Mouse (Mus musculus): ENCODE results near the gene Sept9.

The Sept9 gene

DNA sequence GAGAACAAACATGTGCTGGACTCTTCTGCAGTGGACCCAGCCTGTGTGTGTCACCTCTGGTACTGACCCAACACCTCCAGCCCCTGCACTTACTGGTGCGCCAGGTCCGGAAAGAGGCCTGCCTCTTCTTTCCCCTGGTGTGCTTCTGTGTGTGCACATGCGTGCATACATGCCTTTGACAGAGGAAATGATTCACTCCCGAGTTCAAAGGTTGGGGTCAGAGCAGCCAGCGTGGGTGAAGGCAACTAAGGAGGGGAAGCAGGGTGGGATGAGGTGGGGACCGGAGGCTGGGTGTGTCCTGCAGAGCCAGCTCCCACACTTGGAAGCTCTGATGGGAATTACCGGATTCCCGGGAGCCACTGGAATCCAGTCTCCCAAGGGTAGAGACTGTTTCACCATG is 46.8 kb downstream of the Sept9 start:
- no peak for DNase-seq (ENCODE audit: low spot score)

DNA sequence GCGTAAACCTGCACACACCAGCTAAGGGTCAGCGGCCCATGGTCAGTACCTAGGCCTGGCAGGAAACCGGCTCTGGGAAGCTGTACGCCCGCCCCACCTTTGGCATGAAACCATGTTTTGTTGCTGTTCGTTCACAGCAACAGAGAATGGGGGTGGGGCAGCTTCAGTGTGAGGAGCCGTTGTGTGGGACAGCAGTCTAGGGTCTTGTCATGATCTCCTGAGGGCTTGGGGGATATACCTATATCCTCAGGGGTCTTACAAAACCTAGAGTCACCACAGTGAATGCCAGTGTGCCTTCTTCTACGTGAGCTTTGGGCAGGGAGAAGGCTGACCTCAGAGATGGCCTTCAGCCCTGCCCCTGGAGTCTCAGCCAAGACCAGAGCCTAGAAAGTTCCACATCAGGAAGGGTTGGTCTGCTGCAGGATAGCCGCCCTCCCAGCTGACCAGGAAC is 47.5 kb downstream of the Sept9 start:
- DNase-seq (ENCODE audit: low spot score) = no peak

GRCm38 (mm10) chr11:117247541-117247940 is 48.1 kb downstream of the Sept9 start:
- DNase-seq (ENCODE audit: low spot score) = no peak

GRCm38 (mm10) chr11:117248734-117249248 is 49.3 kb downstream of the Sept9 start:
- no peak for DNase-seq (ENCODE audit: low spot score)

DNA sequence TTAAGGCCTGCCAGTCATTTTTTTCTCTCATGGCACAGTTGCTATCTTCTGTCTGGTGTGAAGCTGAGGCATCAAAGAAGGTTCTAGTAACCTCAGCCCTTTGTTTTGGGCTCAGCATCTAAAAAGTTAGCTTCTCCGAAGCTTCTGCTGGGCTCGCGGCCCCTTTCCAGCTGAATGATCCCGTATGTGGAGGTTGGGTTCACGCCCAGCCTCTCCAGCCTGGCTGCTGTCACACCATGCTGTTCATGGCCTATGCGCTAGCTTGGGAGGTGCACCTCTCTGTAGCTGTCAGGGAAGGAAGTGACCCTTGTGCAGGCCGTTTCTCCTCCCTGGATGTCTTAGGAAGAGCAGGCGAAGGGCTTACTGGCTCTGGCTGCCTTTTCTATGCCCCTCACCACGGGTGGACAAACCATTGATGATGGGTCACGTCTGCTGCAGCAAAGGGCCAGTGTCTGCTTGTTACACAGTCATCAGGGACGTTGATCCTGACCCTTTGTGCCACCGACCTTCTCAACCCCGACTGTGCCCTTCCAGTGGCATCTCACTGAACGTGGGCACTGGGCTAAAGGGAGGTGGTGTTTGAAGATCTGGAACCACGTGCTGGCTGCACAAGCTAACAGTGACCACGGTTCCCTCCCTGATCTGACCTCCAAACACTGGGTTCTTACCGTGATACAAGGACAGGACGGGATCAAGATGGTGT is 50.0 kb downstream of the Sept9 start:
- DNase-seq (ENCODE audit: low spot score) = no peak

DNA sequence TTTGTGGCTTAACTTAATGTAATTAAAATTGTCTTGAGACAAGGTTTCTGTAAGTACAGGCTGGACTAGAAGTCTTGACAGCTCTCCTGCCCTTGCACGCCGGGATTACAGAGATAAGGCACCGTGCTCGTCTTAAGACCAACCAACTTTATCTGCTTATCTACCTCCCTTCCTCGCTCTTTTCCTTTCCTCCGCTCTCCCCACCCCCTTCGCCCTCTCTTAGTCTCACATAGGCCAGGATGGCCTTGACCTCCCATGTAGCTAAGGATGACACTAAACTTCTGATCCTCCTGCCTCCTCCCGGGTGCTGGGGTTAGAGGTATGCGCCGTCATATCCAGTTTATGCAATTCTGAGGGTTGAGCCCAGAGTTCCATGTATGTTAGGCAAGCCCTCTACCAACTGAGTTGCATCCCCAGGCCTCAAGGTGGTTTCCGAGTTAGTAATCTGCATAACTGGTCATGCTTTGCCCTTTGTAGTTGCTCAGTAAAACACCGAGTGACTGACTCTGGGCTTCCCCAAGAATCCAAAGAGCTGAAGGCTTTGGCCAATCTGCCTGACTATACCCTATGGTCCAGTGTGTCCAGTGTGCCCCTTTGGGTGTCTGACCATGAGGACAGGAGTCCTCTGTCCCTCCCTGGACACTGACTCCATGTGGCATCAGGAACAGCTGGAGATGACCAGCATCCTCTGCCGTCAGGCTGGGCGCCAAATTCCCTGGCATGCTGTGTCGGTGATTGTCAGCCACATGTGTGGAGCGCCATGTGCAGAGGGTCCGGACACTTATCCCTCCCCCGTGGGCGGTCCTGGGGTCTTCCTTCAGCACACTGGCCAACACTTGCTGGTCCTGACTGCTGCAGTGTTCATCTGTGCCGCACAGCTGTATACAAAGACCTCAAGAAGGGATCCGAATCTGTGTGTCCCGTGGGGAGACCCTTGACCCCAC is 50.8 kb downstream of the Sept9 start:
- DNase-seq (ENCODE audit: low spot score) = no peak

DNA sequence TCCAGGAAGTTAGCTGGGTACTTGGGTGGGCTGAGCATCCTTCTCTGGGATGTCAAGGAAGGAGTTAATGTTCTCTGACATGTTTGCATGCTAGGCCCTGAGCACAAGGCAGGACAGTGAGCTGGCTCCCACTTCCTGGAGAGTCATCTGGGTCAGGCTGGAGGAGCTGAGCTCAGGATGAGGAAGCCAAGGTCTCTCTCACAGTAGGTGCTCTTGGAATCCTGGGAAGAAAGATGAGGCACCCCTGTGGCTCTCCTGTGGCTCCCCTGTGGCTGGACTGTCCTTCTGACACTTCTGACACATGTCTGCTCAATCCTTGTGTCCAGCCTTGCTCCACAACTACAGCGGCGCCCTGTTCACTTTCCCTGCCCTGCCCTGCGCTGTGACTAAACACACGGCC is 52.3 kb downstream of the Sept9 start:
- no peak for DNase-seq (ENCODE audit: low spot score)

DNA sequence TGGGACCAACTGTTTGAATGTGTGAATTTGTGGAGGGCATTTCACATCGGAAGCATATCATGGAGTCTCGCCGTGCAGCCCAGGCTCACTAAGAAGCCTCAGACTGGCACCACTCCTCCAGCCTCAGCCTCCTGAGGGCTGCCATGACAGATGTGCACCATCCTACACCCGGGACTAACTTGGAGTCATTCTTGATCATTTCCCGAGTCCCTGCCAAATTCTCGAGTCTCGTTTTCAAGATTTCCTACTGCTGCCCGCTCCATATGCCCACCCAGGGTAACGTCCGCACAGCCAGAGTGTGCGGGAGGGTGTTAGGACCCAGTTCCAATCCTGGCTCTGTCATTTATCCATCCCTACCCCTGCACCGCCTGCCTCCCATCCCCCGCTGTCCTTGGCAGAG is 53.4 kb downstream of the Sept9 start:
- no peak for DNase-seq (ENCODE audit: low spot score)

GRCm38 (mm10) chr11:117254161-117255107 is 55.0 kb downstream of the Sept9 start:
- no peak for DNase-seq (ENCODE audit: low spot score)

- DNase-seq (ENCODE audit: low spot score) = no peak
Observed at GRCm38 (mm10) chr11:117255108-117255489, 55.6 kb downstream of the Sept9 start.

GRCm38 (mm10) chr11:117256088-117256487 is 56.6 kb downstream of the Sept9 start:
- no peak for DNase-seq (ENCODE audit: low spot score)

DNA sequence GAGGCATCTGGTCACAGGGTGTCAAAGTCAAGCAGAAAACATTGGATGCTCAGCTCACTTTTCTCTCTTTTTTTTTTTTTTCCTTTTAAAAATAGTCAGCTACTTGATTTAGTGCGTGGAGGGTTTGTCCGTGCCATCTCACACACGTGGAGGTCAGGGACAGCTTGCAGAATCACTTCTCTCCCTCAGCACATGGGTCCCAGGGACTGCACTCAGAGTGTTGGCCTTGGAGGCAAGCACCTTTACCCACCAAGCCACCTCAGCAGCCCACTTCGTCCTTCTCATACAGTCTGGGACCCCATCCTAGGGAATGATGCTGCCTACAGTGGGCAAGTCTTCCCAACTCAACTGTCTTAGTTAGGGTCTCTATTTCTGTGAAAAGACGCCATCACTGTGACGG is 57.4 kb downstream of the Sept9 start:
- DNase-seq (ENCODE audit: low spot score) = no peak

DNA sequence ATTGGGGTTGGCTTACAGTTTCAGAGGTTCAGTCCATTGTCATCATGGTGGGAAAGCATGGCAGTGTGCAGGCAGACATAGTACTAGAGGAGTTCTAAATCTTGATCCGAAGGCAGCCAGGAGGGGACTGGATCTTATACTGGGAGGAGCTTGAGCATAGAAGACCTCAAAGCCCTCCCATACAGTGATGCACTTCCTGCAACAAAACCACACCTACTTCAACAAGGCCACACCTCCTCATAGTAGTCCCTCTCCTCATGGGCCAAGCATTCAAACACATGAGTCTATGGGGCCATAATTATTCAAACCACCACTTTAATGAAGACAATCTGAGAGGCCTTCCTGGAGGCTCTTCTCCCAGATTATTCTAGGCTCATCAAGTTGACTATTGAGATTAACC is 57.8 kb downstream of the Sept9 start:
- no peak for DNase-seq (ENCODE audit: low spot score)

GRCm38 (mm10) chr11:117257842-117258241 is 58.4 kb downstream of the Sept9 start:
- no peak for DNase-seq (ENCODE audit: low spot score)

DNA sequence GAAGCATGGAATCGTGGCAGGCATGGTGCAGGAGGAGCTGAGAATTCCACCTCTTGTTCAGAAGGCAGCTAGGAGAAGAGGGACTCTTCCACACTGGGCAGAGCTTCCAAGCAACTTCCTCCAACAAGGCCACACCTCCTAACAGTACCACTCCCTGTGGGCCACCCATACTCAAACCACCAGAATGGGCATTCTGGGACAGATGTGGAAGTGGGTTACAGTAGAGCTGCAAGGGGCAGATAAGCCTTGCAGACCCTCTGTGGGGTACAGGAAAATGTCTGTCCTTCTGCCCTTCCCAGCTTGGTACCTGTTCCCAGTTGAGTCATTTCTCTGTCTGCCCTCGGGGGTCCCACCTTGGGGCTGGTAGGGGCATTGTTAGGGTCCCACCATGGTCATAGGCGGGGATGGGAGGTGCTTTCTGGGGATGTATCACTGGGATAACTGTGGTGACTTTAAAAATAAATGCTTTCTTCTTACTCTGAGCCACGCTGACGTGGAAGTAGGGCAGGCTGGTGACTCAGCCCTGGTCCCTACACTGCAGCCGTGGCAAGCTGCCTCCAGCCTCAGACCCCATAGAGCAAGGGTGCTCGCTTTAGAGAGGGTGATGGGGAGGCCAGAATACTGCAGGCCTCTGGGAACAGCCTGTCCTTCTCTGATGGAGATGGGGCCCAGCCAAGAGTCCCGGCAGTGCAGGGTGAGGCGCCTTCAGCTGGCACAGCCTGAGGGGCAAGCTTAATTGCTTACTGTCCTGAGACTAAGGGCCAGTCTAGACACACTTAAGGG is 59.9 kb downstream of the Sept9 start:
- DNase-seq (ENCODE audit: low spot score) = no peak

- no peak for DNase-seq (ENCODE audit: low spot score)
Observed at GRCm38 (mm10) chr11:117260631-117261030, 61.2 kb downstream of the Sept9 start.

DNA sequence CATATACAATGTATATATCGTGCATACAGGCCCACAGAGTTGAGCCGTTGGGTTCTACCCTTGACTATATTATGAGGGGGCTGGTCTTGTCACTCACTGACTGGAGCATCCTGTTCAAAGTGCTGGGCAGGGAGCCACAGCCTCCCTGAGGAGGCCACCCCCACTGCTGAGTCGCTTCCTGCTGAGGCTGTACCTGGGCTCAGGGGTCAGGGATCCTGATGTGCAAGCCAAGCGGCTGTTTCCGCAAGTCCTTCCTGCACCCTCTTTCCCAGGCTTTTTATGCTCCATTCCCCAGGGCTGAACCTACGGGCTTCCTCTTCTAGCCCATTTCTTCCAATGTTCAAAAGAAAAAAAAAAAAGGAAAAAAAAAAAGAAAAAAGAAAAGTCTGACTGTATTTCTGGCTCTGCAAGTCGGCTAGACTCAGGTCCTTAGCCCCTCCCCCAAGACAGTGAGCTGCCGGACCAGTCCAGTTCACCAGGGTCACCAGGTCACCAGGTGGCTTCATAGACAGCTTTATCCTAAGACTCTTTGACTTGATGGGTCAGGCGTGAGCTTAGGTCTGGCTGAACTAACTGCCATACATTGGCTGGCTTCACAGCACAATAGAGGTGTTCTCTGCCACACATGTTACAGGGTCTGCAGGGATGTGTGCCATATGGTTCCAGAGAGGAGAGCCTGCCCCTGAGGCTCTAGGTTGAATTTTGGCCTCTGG is 63.8 kb downstream of the Sept9 start:
- DNase-seq (ENCODE audit: low spot score) = no peak

DNA sequence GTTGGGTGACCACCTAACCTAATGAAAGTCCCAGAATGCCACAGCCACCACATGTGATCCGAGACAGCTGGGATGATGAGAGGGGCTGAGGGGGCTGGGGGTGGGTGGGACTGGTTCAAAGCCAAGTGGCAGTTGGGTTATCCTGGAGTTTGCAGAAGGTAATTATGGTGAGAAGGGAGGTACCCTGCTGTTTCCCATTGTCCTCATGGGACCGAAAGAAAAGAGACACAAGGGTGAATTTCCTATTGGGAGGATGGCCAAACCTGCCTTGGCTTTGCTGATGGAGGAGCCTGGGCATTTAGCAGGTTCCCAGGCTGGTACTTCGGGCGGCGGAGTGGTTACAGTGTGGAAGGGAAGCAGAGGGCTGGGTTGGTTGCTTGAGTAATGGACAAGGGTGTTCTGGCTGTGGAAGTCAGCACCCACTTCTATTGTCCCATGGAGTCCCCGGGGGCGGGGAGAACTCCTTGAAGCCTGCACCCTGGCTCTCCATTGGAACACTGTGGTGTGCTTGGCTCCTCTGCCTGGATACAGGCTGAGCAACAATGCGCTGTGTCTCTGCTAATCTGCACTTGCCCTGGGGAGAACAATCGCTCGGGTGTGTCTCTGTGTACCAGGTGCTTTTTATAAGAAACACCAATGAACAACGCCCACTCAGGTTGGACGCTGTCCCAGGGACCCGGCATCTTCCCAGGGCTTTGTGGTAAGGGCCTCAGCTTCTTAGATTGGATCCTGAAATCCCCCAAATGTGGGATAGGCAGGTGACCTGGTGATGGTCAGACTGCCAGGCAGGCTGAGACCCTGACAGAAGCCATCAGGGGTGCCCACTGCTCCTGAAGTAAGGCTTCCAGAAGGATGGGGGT is 64.9 kb downstream of the Sept9 start:
- DNase-seq (ENCODE audit: low spot score) = no peak

GRCm38 (mm10) chr11:117265270-117265980 is 66.0 kb downstream of the Sept9 start:
- no peak for DNase-seq (ENCODE audit: low spot score)
